Mouse (Mus musculus) induced T-regulatory cell, adult 2 months (primary cell): ENCODE measurements at regions not wholly inside any gene's neighbourhood (a gene's known extent, or its start where the extent isn't known, plus 50 kb on each side); places are given as distances from the start of the nearest gene placed in this dataset.

ENCODE experiments used
- DNase-seq: peaks from one replicate; pipeline ENCODE4 v3.0.0-alpha.2; 2012; ENCODE audit warnings: low read depth

DNA sequence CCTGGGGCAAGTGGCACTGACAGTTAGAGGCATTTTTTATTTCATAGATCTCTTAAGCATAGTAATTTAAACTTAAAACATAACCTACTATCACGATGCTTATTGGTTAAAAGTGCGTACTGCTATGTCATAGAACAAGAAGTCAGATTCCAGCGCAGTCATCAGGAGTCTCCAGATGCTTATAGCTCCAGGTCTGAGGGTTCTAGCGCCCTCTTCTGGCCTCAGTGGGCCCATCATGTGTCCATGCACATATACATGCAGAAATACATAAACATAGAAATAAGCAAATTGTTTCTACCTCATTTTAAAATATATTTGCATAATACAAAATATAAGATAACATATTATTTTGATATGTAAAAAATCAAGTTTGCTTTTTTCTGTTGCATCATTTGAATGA, 1002.8 kb upstream of the Adgrl2 start:
- DNase-seq: no peak

DNA sequence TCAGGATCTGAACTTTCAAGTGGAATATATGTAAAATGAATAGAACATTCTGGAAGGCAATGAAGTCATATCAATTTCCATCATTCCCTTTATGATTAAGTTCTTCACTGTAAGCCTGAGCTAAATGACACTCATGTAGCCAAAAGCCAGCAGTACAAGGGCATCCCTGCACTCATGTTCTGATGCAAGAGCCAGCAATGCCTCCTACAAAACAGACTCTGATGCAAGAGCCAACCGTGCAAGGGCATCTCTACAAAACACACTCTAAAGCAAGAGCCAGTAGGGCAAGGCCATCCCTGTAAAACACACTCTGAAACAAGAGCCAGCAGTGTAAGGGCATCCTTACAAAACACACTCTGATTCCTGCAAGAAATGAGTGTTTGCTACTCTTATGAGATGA, 997.4 kb upstream of the Adgrl2 start:
- no peak for DNase-seq

DNA sequence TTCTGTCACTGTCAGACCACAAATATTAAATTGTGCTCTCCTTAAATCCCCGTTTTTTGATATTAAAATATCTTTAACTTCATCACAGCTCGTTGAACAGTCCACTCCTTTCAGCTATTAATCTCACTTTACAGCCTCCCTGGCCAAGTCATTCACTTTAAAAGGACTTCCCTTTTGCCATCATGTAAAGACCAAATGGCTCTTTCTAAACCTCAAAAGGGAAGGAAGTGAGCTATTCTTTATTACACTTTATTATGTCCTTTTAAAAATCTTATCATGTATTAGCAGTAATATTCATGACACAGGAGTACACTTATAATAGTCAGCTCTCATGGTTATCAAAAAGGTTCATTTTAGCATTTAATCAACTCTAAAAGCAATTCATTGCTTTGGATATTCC, 966.6 kb upstream of the Adgrl2 start:
- DNase-seq: no peak

DNA sequence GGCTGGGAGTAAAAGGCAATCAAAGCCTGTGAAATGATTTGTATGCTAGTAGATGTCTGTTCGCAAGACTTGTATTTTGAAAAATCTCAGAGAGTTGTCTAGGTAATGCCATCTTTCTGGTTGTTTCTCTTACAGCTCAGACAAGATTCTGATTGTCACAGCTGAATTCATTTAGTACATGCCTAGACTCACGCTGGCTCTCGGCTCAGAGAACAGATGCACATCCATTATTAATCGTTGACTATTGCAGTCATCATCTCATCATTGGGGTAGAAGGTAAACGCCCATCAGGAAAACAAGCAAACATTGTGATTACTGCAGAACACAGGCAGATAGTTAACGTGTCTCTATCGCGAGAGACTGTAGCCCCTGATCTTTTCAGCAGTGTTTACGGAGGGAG, 945.8 kb upstream of the Adgrl2 start:
- DNase-seq: no peak

DNA sequence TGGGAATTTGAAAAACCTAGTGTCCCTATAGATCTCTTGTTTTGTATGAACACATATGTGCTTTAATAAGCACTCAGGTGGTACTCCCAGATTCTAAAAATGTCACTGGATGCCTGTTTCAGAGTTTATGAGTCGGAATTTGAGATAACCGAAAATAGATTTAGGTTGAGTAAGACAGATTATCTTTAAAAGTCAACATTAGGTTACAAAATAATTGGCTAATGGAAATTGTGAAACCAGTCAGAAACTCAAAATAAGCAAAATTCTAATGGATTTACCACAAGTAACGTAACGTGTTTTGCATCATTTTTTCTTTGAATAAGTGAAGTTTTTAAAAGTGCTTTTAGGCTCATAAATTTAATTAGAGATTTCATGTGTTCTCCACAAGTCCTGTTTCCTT, 944.5 kb upstream of the Adgrl2 start:
- no peak for DNase-seq

DNA sequence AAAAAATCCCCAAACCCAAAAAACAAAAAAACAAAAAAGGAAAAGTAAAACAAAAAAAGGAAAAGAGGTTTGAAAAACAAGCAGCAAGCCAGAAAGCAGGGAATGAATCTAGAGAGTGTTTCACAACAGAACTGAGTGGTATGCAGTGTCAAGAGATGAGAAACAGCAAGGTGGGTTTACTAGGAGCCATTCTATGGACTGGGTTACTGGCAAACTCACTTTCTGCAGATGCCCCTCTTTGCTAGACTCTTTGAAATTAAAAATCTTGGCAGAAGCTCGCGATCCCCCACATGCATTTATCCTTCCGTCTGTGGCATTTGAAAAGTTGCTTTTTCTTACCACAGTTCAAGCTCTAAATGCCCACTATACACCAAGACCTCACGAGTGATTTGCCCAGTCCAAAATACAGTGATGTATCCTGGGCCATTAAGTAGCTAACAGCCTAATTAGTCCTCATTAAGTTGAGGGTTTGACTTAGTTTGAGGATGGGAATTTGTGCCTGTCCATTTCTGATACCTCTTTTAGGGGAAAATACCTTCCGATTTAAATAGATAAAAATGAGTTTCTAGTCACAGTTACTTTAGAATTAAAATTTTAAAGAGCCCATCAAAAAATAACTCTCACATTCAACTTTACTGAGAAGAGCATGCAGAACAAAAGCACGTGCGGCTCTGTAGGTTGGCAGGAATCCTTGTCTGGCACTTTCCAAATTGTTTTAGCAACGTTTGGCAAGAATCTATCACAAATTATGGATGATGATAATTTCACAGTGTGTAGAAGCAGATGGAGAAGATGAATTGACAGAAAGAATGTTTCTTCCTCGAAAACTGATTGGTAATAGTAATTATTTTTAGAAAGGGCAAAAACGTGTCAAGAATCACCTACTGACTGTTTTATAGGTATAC, 938.4 kb upstream of the Adgrl2 start:
- no peak for DNase-seq

DNA sequence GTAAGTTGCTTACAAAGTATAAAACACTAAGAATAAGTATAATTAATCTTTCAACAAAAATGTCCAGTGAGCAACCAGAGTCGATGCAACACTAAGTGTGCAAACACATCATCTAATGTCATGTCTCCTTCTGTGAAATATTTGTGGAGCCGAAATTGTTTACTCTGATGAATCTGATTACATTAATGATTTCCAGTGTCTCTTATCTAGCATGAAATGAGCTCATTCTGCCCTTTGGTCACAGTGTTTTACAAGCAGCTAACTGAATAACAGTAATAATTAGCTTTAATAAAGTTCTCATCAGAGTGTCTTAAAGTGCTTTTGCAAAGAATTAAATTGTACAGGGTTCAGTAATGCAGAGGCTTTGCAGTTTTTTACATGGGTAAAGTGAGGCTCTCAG, 929.9 kb upstream of the Adgrl2 start:
- DNase-seq: no peak

DNA sequence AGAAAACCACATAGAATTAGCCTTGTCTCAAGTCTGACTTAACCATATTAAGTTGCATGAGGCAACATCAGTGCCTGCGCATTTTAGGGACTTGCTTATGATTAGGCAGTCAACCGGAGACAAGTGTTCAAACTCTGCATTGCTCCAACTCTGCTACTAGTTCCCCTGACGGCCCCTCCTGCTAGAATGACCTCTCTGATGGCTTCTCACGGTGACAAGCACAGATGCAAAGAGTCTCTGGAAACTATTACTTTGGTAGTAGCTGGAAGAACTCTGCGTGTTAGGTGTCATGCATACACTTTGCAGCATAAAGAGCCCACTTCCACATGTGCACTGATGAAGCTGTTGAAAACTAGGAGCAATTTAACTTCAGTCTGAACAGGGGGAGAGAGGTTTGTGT, 927.8 kb upstream of the Adgrl2 start:
- no peak for DNase-seq

DNA sequence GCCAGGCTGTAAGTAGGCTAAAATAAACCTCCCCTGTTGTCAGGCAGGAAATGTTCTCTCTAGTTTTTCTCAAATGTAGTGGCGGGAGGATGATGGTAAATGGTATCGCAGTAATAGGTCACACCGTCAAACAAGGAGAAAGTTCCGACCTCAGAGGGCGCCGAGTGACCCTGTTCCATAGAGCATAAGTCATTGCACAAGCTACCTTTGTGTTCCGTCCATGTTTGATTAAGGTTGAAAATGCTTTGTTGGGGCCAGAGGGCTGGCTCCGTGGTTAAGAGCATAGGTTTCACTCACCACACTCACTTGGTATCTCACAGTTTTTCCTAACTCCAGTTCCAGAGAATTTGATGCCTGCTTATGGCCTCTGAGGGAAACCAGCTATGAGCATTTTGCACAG, 920.4 kb upstream of the Adgrl2 start:
- DNase-seq: no peak

DNA sequence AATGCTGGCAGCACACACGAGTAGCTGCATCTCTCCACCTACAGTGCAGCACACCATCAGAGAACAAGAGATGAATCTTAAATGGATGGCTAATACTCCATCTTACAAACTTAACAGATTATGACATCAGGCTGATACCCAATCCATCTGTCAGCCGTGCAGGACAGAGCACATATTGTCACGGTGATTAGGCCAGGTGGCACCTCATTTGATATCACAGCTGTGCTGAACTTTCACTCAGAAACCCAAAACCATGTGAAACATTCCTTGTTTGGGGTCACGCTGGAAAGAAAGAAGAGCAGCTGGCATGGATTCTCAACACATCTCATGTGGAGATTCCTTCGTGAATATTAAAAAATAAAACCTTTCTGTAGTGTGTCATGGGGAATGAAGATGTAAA, 911.4 kb upstream of the Adgrl2 start:
- no peak for DNase-seq

DNA sequence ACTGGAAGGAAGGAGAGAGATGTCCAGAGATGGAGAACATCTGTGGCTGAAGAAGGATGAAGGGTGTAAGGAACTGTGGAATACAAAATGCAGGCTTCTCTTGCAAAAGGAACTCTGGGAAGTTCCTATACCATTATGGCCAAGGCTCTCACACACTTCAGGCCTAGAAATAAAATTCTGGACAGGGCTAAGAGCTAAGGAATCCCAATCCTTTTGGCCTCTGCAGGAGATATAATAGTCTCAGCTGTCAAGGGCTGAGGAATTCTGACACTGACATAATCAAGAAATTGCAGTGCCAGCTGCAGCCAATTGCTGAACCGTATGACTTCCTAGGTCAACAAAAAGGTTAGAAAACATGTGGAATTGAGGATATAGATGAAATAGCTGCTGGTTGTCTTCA, 886.2 kb upstream of the Adgrl2 start:
- DNase-seq: no peak

DNA sequence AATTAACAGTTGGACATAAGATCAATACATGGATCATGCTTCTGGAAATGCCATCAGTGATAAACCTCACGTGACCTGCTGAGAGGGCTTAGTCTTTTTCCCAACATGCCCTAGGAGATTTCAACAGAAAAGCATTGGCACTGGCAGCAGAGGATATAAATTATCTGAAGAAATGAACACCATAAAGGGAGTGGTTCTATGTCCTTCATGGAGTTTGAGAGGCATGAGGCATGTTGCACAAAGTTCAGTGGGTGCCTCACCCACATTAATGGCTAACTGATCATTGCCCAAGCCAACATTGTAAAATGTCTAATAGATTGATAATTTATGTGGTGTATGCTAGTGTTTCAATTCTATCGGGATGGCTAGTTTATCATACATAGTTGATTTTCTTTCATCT, 875.6 kb upstream of the Adgrl2 start:
- DNase-seq: no peak

DNA sequence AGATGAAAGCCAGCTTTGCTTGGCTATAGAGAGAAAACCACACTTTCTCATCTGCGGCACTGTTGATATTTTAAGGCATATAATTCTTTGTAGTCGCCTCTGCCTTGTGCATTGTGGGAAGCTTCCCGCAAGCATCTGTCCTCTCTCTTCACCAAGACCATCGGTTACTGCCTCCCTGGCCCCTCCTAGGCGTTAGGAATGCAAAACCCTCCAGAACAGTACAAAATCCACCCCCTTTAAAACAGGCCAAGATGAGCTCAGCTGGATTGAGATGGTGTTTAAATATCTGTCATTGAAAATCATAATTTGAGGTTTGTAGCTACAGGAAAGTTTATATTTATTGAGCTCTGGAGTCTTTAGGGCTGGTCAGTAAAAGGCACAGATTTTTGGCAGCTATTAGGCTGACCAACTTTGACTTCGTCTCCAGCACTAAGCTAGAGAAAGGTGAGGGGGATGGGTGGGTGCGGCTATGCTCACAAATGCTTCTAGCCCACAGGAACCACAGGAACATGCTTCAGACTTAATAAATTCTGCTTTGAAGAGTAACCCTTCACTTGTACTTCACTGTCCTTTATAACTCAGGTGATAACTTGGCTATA, 856.7 kb upstream of the Adgrl2 start:
- no peak for DNase-seq

DNA sequence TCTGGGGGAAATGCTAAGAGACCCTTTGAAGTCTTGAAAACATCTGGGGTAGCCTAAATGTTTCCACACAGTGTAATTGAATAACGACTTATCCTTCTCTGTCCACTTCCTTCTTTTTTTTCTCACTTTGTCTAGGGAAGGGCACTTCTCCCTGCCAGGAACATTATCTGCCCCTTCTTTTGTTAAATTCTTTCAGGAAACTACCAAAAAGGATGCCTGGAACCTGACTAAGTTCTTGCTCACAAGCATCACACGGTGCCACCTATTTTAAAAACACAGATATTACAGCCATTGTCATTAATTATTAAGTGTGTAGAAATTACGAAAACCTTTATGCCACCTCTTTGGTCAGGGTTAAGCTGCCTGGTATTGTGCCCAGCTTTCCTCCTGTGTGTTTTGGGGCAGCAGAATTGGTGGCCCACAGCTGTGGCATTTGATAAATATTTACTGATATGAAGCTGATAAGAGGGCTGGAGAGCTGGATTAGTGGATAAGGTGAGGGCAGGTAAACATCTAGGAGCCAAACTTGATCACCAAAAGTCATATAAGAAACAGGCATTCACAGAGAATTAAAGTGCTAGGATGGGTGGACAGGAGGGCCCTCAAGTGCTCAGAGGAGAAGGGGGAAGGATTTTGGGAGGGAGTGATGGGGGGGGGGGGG, 855.6 kb upstream of the Adgrl2 start:
- no peak for DNase-seq

DNA sequence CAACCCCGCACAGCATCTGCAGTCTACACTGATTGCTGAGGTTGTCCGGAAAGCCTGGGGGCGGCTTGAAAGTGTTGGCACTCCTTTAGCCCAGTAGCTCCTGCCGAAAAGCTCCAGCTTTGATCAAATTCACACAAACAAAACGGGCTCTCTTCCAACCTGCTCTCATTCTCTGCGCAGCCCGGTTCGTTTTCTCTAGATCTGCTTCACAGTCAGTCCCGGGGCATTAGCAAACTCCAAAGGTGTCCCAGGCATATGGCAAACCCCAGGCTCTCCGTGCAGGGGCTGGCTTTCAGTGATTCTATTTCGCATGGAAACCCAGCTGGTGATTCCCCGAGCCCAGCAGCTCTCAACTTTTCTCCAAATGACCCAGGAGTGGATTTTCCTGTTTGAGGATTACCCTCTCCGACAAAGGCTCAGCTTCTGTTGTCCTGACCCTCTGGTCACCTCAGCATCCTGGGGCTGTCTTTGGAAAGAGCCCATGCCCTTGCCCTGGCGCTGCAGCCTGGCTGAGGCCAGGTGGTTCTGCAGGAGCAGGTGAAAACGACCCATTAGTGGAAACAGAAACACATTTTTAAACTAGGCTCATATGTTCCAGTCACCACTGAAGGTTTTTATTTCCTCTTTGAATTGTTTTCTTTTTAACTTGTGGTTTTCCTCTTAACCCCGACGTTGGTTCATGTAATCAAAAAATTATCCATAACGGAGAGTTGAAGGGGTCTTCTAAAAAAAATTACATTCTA, 854.9 kb upstream of the Adgrl2 start:
- no peak for DNase-seq

DNA sequence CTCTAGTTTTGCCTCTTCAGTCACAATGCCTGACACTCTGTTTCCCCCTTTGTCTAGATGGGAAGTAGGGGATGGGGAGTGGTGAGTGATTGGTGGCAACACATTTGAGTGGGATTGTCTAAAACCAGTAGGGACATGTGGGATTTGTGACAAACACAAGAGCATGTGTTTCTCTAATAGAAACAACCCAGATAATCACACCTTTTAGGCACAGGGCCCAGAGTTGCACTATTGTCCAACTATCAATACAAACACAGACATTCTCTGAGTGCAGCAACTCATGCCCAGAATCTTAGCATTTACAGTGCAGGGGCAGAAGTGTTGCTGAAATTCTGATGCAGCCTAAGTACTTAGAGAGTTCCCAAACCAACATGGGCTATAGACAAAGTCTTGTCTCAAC, 847.6 kb upstream of the Adgrl2 start:
- no peak for DNase-seq

DNA sequence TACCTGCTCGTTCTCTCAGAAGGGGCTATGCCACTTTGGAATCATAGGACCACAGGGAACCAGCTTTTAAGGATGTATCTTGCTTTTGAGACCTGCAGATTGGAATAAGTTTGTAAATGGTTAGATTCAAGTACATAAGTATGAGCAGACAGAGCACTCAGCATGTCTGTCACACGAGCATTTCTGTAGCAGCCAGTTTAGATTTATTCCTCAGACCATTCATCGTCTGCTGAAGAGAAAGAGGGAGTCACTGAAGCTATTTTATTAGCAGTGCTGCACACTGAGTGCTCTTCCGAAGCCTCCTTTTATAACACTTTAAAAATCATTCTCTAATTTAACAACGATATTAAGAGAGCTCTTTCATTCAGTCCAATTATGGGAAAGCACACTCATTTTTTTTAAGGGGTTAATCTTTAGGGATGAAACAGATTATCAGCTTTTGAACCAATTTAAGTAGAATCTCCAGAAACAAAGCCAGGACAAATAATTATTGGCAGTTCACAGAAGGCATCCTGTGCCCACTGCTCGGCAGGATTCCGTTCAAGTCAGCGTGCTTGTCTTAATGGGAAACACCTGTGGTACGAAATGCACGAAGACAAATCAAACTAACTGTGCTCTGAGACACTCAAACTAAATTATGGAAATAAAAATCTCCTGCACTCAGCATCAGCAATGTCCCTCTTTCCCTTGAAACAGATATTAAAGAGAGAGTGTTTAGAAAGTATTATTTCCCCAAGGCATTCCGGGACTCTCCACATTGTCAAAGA, 846.3 kb upstream of the Adgrl2 start:
- no peak for DNase-seq

DNA sequence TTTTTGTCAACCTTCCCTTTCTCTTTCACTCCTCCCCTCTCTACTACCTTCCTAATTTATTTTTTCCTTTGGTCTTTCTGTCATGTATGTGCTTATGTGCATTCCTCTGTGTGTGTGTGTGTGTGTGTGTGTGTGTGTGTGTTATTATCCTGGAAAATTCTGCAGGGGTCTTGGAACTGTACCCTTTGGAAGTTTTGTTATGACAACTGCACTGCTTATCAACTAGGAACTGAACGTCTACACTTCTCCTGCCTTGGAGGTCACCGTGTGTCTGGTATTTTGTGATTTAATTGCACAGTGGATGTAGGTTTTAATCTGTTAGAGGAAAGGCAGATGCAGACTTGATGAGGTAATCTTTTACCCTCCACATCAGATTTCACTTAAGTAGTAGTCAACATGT, 836.8 kb upstream of the Adgrl2 start:
- DNase-seq: no peak

DNA sequence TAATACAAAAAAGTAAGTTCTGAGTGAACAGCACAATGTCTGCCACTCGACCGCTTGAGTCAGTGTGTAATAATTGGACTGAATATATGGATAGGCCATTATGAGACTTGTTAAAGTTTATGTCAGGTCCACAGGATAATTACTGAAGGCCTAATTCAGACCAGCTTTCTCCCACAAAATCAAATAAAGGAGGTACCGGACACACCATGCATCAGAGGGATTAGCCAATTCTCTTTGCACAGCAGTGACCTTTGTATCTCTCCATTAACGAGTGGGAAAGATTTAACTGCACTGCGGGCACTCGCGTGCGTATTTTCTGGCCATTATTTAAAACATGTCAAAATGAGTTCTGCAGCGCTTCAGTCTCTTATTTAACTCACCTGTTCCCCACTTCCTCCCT, 836.4 kb upstream of the Adgrl2 start:
- DNase-seq: no peak

DNA sequence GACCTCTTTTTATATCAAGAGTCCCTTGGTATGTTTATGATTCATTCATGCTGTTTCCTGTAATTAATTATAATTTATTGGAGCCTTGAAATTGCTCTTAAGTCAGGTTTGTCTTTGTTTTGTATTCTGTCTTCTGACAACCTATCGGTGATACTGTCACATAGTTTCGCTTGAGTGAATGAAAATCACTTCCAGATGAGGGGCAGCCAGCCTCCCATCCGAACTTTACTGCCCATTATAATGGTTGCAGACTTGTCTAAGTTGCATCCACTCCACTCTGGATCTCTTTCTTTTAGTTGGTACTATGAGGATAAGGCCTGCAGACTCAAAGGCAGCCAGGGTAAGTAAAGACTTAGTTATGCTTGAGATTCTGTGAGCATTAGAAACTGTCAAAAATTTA, 830.3 kb upstream of the Adgrl2 start:
- no peak for DNase-seq

DNA sequence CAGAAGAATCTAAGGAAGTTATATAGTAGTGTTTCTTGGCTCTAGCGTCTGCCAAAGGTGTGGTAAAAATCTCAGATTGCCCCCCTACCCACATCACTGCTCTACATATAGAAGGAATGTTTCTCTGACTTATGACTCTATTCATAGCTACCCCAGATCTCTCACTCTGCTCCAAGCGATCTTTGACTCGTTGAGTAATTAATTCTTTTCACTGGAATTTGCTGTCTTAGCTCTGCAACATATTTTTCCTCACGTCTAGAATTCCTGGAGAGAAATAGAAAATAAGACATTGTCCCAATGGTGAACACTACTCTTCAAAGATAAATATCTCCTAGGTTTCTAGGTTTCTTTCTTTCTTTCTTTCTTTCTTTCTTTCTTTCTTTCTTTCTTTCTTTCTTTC, 829.5 kb upstream of the Adgrl2 start:
- no peak for DNase-seq

DNA sequence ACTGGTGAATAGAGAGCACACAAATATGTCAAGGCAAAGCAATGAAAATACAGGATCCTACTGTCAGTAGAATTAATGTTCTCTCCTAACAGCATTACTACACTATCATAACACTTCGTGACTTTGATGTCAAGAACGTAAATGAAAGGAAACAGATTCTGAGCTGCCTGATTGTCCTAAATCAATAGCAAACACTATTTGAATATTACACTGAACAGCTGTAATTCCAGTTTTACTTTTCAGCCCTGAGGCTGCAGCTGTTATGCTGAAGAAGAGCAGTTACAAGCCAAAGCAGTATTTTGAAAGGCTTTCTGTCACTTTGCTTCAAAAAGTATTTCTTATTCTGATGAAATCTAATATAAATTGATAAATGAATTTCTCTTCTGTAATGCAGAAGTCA, 828.7 kb upstream of the Adgrl2 start:
- no peak for DNase-seq
